Mouse (Mus musculus) retina, postnatal 7 days (tissue): Measurements from ENCODE around the gene Olfr1340.

Experiments used
- DNase-seq: peaks from one replicate; pipeline ENCODE4 v3.0.0-alpha.2; 2012; ENCODE audit warnings: low read depth, low spot score

Olfr1340 gene

DNA sequence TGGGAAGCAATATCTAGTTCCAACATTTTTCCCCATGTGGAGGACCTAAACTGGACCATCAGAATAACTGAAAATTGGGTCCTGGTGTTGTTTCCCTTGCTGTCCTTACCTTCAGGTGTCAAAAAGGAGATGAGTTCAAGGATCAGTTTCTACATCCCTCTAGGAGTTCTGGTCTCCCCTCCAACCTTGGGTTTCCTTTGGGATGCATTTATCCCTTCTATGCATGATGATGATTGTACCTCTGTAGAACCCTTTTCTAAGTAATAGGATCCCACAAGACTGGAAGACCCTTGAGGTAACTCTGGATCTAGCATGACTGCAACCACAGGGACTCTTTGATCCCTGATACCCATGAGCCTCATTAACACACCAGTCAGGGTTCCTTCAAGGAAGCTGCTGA, at the start of gene Olfr1340:
Olfr1340 (plus strand) TSS at position 301 of the 400 bp plus-strand sequence.
- no peak for DNase-seq

DNA sequence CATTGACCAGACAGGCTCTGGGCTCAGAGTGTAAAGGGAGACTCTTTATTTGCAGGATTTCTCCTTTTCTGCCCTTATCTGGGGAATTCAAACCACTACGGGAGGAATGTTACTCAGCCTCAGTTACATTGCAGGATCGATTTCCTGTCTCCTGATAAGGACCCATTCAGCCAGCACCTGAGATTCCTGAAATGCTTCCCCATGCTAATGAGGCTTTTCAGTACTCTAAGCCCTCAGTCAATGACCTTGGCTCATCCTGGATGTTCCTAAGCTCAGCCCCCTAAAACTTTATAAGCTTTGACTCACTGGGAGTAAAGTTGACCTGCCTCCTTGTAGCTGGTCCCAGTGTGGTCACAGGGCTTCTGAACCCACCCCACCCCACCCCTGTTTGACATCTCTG, 32.9 kb upstream of the Olfr1340 start:
- DNase-seq, result no peak

DNA sequence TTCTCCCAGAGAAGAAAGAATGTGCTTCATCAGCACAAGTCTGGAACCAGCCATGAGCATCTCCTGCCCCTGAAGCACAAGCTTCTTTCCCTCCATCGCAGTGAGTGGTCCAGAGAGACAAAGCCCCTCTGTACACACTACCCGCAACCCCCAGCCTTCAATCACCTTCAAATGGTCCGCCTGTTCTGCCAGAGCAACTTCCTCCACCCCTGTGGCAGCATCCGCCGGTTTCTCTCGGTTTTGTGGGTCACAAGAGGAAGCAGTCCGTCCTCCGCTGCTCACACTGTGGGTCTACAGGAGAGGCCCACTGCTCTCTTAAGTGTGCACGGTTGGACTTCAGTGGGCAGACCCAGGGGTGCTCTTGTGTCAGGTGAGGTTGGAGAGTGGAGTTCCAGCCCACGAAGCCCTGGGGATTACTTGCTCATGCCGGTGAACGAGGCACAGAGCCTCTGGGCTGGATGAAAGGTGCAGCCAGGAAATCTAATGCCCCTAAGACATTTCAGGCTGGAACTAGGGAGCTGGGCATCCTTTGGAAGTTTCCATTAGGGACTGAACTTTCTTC, 27.4 kb upstream of the Olfr1340 start, which contains the start of gene Olfr1342:
Olfr1342 (minus strand) TSS at position 345 of the 562 bp plus-strand sequence.
- DNase-seq, result no peak

DNA sequence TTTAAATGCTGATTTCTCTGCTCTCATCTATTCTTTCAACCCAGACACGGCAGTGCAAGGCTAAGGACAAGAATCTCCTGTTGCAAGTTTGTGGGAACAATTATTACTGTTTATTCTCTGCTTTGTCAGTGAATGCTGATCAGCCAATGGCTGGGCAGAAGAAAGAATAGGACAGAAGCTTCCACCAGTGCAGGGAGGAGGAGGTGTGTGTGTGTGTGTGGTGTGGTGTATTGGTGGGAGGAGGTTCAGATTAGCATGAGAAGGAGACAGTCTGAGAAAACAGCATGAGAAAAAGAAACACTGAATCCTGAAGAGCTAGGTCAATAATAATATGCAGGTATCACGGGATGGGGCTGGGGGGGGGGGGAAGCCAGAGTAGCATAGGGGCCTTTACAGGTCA, 26.1 kb upstream of the Olfr1340 start:
- no peak for DNase-seq

DNA sequence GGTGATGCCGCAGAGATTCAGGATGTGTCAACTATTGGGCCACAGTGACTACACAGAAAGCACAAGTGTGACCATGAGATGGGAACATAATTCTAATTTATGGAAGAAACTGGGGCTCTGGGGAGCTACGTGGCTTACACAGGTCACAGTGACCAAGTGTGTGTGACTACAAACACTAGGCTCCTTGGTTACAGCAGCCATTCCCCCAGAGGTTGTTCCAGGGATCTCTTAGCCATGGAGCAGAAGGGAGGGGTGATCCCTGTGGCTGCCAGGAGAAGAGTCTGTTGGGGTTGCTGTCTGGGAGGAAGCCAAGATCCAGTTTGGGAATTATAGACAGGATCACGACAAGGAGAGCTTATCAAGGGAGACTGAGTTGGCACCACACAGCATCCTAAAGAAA, 16.7 kb upstream of the Olfr1340 start, which contains the start of gene Olfr1341:
Olfr1341 (plus strand) TSS at position 301 of the 400 bp plus-strand sequence.
- no peak for DNase-seq

DNA sequence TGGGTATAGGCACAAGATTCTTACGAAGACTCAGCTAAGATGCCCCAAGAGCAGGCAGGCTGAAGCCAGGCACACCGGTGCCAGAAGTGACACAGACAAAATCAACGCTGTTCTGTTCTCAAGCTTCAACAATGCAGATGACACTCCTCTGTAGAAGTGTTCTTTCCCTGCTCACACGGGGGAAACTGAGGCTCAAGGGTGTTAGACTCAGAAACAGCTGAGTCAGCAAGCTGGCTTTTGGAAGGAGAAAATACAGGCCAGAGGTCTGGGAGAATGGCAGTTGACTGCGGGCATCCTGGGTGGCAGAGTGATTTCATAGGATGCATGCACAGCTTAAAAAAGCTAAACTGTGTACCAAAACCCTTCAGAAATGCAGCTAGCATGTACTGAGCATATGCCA, 11.9 kb upstream of the Olfr1340 start:
- no peak for DNase-seq

DNA sequence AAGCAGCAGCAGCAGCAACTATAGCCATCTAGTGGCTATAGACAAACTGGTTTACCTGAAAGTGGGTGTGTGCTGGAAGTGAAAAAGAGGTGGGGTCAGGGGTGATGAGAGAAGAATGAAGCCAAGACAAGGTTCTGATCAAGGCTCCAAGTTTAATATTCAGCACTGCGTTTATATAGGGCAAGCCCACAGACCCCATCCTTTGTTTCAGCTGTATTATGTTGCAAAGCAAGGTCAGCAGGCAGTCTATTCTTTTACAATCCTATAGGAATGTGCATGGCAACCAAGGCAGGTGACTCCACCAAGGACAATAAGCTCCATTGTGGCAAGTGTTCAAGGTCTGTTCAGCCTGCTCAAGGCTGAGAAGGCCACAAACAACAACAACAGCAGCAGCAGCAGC, 8.3 kb upstream of the Olfr1340 start:
- DNase-seq, result no peak

DNA sequence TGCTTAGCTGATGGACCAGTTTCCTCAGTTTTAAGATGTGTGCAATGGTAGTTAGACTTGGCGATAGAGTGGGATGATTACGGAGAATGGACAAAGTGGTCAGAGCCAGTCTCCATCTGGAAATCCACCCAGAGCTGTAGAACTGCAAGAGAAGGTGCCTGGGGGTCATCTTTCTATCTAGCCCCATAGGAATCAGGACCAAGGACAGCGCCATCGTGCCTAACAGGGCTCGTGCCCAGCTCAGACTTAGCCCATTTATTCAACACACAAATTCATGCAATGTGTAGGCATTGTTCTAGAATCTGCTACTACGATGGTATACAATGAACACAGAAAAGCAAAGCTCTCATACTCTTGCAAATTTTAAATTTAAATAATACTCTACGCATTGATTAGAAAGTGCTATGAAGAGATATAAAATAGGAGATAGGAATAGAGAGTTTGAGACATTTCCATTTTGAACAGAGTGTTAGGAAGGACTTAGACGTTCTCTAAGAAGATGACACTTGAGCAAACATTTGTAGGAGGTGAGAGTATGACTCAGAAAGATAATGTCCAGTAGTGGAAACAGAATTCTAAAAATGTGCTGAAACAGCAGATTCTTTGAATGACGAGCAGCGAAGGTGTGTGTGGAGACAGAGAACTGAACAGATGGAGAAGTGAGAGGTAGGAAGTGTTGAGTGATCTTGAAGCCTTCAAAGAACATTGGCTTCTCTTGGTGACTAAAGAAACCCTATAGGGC, 2.0 kb downstream of the Olfr1340 start:
- DNase-seq, result no peak

DNA sequence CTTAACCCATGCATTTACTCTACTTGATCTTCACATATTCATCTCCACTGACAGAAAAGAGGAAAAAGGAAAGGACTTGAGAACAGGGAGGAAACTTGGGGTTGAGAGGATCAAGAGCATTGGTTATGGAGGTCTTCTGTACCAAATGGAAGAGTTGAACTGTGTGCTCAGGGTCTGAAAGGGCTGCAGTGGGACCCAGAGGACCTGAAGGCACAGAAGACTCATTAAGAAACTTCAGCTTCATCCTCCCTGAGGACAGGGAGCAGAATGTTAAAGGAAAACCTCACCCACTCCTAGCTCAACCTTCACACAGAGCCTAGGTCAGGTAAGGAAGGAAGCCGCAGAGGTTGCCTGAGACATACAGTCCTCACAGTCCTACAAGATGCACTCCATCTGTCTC, 11.9 kb downstream of the Olfr1340 start, which contains the start of gene Olfr1339:
Olfr1339 (plus strand) TSS at position 301 of the 400 bp plus-strand sequence.
- no peak for DNase-seq

DNA sequence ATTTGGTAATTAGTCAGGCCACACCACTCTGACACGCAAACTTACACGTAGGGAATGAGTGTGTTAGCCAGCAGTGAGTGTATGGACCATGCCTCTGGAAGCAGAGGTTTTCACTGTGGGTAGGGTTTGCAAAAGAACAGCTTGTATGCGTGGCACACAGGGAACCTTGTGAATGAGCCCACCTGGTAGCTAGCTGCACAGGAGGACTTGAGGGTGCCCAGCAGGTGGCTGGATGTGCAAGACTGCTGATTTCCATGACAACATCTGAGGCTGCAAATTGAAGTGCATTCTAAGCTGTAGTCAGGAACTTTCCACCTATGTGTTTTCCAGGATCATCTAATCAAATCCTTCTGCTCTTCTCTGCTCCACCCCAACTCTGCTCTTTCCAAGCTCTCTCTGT, 19.6 kb downstream of the Olfr1340 start:
- DNase-seq, result no peak

DNA sequence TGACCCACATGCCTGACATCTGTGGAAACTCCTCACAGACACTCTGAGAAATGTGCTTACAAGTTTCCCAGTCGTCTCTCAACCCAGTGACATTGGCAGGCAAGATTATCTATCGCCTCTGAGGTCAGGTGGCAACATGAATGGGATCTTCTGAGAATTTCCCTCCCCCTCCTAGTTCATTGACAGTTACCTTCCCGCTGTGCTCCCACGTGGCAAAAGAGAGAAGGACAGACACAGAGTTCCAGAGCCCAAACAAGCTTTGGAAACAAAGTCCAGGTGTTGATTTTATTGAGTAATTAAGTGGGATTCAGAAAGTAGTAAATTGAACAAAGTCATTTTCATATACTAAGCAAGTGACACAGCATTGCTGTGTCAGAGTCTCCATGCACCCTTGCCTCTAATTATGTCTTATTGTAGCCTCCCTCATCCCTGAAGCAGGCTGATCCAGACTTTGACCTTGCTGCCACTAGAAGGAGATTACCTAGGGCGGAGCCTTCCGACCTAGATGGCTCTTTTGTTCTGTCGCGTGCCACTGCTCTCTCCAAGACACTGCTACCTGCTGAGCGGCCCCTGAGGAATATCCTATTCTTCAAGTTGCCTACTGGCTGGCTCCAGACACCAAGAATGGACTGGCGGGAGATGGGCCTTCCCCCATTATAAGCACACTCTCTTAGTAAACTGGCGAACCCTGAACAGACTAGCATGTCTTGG, 21.2 kb downstream of the Olfr1340 start:
- no peak for DNase-seq

DNA sequence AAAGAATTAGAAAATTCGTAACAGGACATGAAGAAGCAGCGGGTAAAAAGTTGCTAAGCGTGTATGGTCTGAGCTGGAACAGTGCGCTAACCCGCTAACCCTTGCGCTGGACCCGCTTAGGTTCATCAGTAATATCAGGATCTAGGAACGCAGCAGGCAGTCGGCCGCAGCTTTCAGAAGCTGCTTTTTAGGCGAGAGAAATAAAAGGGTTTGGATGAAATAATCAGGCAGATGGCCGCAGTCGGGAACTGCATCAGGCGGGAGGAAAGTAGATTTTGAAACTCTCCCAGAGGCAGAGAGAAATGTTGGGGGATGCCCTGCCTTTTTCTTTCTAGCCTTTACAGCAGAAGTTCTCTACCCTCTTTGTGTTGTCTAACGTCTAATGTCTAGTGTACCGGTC, 21.9 kb downstream of the Olfr1340 start:
- DNase-seq, result no peak

DNA sequence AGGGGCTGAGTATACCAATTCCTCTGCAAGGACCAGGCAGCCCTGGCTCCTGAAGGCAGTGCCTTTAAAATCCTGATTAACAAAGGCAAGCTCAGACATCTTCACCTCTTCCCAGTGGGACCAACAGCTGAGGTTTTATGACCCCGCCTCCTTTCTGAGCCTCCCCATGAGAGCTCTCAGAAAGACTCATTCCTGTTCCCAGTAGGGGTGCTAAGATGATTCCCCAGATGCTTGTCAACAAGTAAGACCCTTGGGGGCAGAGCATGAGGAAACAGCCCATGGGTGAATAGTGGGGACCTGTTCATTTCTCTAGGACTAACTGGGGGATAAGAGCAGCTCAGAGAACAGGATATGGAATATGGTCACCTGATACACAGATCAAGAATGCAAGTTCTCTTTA, 38.7 kb downstream of the Olfr1340 start, which contains the start of gene Olfr1338:
Olfr1338 (minus strand) TSS at position 101 of the 400 bp plus-strand sequence.
- no peak for DNase-seq
